Mouse (Mus musculus) inflammation-experienced regulatory T-cells (primary cell): ENCODE results near the gene Reg2. TPM values are rescaled to one million over a fixed set of nuclear protein-coding genes. Genes with fewer than 3 reads are reported as not detected.

Experiments used
- polyA plus RNA-seq, 2 experiments: library from polyadenylated mRNA; unstranded; fragments of 100-300 nt; shearing (Covaris generic); gene quantifications; one replicate each; pipeline ENCODE4 v1.2.1; 2017

Gene Reg2
- polyA plus RNA-seq = under 1 TPM in 1 of 2 experiments, not detected in 1; 0.55 TPM

DNA sequence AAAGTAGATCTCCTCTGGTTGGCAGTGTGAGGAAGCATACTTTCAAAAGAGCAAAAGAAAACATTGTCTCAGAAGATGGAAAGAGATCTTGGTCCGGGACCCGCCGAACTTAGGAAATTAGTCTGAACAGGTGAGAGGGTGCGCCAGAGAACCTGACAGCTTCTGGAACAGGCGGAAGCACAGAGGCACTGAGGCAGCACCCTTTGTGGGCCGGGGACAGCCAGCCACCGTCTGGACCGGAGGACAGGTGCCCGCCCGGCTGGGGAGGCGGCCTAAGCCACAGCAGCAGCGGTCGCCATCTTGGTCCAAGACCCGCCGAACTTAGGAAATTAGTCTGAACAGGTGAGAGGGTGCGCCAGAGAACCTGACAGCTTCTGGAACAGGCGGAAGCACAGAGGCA, at the start of gene Reg2:
Gene Reg2, plus strand, starts transcription at position 301 of the 400 bp plus-strand sequence.

DNA sequence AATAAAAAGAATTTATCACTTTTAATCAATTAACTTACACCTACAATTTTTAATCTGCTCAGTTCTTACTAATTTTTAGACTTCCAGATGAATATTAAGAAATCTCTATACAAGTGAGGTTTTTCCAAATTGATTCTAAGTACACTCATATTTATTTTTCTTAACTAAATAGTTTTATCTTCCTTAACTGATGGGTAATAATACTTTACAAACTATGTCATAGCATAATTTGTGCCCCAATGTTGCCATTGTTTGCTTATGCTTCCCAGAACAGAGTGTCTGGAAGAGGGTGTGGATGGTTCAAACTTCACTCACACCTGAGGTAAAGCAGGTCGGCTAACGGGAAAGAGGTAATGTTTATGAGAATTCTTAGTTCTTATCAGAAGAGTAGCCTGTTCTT, 25.1 kb upstream of the Reg2 start, which contains the start of gene Reg3b:
Gene Reg3b, plus strand, starts transcription at position 301 of the 400 bp plus-strand sequence.

DNA sequence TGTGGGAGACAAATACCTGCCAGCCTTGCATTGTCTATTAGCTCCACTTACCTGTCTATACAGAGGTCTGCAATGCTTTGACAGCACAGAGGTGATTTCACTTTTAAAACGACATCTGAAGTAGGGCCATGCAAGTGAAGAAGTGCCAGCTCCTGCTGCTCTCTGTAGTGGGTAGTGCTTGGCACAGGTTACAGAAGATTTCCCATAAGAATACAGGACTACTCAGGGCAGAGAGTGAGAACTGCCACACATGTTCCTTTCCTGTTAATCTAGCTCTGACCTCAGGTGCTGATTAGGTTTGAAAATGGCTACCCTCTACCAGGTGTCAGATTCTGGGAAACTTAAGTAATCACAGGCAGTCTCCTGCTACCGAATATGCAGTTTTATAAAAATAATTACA, 16.7 kb upstream of the Reg2 start, which contains the start of gene Reg3d:
Gene Reg3d, minus strand, starts transcription at position 101 of the 400 bp plus-strand sequence.

DNA sequence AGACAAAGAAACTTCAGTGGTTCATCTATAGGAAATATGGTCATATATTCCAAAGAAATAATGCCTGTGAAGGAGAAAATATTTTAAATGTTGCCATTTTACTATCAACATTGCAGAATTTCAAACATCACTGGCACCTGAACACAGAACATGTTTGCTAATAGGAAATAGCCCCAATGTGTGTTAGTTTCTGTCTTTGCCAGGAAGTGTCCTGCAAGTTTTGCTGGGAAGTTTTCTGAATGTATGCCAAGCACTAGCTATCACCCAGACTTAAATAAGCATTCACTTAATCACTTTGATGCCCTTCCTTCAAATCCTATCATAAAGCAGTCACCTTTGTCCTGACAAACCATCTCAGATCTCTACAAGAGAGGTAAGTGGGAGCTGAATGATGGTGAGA, 15.0 kb upstream of the Reg2 start, which contains the start of gene Reg3a:
Gene Reg3a, plus strand, starts transcription at position 301 of the 400 bp plus-strand sequence.

DNA sequence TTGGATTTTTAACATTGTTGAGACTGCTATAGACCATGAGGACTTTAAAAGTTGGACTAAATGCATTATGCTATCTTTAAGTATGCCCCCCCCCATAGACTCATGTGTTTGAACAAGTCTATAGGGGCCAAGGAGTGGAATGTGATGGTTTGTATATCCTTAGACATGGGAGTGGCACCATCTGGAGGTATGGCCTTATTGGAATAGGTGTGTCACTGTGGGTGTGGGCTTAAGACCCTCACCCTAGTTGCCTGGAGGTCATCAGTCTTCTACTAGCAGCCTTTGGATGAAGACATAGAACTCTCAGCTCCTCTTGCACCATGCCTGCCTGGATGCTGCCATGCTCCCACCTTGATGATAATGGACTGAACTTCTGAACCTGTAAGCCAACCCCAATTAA, 27.0 kb downstream of the Reg2 start, which contains the start of gene Reg1:
Gene Reg1, plus strand, starts transcription at position 301 of the 400 bp plus-strand sequence.

Other genes starting within 250 kb of the Reg2 start
- not detected for gene Reg3b, start 25.0 kb upstream of the Reg2 start, polyA plus RNA-seq
- not detected for gene Reg3d, start 16.8 kb upstream of the Reg2 start, polyA plus RNA-seq
- gene Reg3a, start 14.9 kb upstream of the Reg2 start, polyA plus RNA-seq = not detected
- under 1 TPM in 1 of 2 experiments, not detected in 1; 0.50 TPM for gene Reg1, start 27.1 kb downstream of the Reg2 start, polyA plus RNA-seq
- not detected for gene Reg3g, start 73.2 kb downstream of the Reg2 start, polyA plus RNA-seq